Mouse (Mus musculus): ENCODE data around the gene Fbn1.

- TF ChIP-seq GABPA (IDR thresholded peaks at IDR 0.05; ENCODE audit: insufficient replicate concordance, low read depth, low read length) (no peak), CTCF (conservative IDR thresholded peaks at IDR 0.05 in 1 of 2, IDR thresholded peaks at IDR 0.05 in 1 of 2; ENCODE audit: low read depth in 2 of 2, low read length in 2 of 2) (no peak), ETS1 (conservative IDR thresholded peaks at IDR 0.05; ENCODE audit: low read depth, low read length) (no peak), EP300 (IDR thresholded peaks at IDR 0.05; ENCODE audit: low read length) (no peak), POLR2A (IDR thresholded peaks at IDR 0.05; ENCODE audit: low read depth, low read length) (no peak), CHD1 (IDR thresholded peaks at IDR 0.05; ENCODE audit: low read depth, low read length) (no peak), SMC3 (IDR thresholded peaks at IDR 0.05; ENCODE audit: low read depth, low read length) (no peak), POLR2AphosphoS2 (IDR thresholded peaks at IDR 0.05; ENCODE audit: low read depth, low read length) (no peak), ZNF384 (IDR thresholded peaks at IDR 0.05; ENCODE audit: low read depth, low read length) (no peak), CHD2 (IDR thresholded peaks at IDR 0.05; ENCODE audit: low read length) (no peak), MXI1 (IDR thresholded peaks at IDR 0.05; ENCODE audit: low read depth, low read length) (no peak), ZKSCAN1 (IDR thresholded peaks at IDR 0.05; ENCODE audit: borderline replicate concordance, low read depth, low read length) (no peak), TCF12 (IDR thresholded peaks at IDR 0.05; ENCODE audit: low read depth, low read length) (no peak)
Measured at GRCm38 (mm10) chr2:125335206-125335605, 172.6 kb downstream of the Fbn1 start.
